Mouse (Mus musculus) liver, adult 2 months (tissue): ENCODE data around the gene Casp8.

ENCODE experiments used
- CTCF ChIP-seq: fragments of 200-500 bp; IDR thresholded peaks from 2 replicates; pipeline ENCODE4 v1.5.1; 2011; ENCODE audit warnings: low read depth, low read length, control low read depth
- POLR2A ChIP-seq: fragments of 200-500 bp; IDR thresholded peaks from 2 replicates; pipeline ENCODE4 v1.6.1; 2011; ENCODE audit warnings: low read length, control low read depth; ENCODE audit not compliant: insufficient read depth; ENCODE audit errors: extremely low read depth

DNA sequence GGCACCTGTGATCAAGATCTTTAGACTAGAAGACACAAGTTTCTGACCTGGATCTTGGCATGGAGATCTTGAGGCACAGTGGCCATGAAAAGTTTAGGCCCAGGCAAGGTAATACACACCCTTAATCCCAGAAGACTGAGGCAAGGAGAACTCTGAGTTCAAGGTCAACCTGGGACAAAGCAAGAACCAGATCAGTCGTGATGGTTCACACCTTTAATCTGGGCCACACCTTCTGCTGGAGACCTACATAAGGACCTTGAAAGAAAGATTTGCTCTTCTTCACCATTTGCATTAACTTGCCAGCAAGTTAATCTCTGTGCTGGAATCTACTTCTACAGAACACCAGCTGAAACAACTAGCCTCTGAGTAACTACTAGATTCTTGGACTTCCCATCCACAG, 34.6 kb upstream of the Casp8 start:
- no peak for TF ChIP-seq CTCF
- no peak for TF ChIP-seq POLR2A
